Mouse (Mus musculus) testis, postnatal 14 days (tissue): ENCODE data around the gene Apol8.

Experiments used
- DNase-seq: peaks from one replicate; pipeline ENCODE4 v3.0.0; 2021; ENCODE audit warnings: low spot score

Apol8 gene

DNA sequence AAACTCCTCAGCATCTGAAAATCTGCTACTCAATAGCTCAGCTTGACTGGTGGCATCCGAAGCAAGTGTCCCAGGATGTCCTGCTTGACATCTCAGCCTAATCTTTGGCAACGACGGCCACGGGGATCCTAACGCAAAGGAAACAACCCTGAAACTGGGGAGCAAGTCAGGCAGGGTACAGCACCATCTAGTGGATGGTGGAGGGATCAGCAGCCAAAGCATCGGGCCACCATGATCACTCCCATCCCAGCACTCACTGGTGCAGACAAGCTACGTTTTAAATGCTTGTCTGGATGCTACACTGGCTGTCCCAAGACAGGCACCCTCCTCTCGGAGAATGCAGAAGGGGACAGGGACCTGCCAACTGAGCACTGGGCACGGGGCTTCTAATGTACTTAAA is at the start of gene Apol8:
Apol8 (minus strand) TSS at position 156 of the 400 bp plus-strand sequence.
- DNase-seq, result no peak

DNA sequence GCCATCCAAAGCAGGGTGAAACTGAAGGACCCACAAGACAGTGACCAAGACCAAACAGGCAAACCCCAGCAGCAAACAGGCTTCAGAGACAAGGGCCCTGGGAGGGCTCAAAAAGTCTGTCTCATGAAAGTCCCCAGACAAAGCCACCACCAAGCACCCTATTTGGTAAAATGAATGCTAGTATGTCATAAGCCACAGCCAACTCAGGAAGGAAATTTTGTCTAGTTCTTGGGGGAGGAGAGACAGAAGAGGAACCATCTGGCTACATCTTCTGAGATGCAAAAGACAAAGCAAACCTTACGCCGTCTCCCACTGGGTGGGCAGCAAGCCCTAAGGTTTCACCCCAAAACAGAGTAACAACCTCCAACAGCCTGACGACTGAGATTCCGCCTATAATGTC is 48.9 kb upstream of the Apol8 start:
- DNase-seq, result no peak

DNA sequence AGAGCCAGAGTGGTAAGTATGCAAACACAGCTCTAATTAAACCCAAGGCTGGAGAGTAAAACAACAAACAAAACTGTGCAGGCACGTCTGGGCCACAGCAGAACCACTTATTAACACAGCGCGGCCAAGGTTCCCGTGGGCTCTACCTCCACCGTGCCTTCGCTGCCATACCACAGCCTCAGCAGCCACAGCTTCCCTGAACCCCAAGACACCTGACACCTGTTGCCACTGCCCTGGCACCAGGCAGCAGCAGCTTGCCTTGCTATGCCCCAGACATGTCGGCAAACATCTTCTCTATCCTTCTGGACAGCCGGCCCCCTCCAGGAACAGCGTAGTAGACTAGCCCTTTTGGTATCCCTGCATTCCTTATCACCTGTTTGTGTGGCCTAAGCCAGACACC is 48.1 kb upstream of the Apol8 start:
- DNase-seq, result no peak

DNA sequence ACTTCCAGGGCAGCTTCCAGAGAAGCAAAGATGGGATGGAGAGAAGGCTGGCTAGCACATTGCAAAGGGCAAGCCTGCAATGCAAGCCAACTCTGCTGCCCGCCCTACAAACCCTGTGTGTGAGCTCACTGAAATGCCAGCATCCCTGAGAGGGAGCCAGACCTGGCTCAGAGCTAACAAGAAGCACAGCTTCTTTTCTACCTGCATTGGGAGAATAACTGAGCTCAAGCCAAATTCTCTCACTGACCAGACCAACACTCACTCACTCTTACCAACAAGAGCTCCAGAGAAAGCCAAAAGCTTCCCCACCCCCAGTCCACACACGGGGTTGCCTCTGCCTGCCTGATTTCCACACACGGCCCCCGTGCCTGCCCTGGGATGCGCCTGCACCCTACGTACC is 47.7 kb upstream of the Apol8 start:
- no peak for DNase-seq

DNA sequence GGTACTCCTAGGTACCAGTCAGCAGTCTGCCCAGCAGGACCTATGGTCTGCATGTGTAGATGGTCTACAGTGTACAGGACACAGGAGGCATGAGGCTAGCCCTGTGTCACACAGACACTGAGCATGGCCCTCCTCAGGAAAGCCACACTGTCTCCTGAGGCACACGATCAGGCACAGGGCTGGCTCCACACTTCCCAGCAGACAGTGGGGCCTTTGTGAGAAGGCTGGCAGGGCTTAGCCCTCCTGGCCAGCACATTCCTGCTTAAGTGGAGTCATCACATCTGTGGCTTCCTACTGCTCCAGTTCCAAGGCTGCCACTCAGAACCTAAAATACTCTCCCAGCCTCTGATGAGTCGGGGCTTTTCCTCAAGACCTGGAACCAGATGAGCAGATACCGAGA is 46.9 kb upstream of the Apol8 start:
- no peak for DNase-seq

DNA sequence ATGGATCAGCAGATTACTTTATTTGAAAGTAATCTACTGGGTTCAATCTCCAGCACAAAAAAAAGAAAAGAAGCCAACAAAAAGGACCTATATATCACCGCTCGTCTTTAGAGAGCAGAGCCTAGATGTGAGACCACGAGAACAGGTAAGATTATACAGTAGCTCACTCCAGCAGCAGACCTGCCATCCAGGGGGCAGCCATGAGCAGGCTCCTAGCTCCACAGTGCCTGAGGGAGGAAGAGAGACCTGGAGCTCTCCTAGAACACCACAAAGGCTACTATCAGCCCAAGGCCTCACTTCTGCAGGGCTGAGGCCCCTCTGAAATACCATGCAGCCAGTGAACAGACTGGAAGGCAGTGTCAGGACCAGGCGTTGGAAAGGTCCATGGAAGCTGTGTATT is 46.2 kb upstream of the Apol8 start:
- DNase-seq, result no peak

DNA sequence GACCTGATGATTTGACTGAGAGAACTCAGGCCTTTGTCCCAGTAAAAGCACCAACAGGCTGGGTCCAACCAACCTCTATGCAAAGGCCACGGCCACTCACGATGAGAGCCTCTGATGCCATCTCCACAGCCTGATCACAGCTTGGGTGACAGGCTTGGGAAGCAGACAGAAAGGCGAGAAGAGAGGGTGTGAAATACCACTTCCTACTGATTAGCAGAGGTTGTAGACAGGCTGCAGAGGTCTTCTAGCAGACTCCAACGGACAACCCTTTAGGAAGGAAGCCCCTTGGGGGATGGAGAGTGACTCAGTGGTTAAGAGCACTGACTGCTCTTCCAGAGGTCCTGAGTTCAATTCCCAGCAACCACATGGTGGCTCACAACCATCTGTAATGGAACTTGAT is 44.4 kb upstream of the Apol8 start:
- DNase-seq, result no peak

DNA sequence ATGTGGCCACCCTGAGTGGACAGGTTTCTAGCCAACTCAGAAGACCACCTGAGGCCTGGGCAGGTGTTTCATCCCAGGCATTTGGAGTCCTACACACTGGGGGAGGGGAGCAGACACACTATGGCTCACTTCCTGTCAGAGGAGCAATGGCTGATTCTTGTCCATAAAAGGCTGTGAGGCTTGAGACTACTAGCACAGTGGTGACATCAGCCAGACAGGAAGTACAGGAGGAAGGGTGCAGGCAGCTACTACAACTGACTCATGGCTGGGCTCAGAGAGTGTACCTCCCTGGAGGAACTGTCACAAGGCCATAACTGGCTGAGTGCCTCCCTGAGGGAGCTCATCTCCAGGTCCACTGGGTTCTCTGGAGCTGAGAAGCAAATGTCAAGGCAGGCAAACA is 43.7 kb upstream of the Apol8 start:
- DNase-seq, result peak; percentile 35

DNA sequence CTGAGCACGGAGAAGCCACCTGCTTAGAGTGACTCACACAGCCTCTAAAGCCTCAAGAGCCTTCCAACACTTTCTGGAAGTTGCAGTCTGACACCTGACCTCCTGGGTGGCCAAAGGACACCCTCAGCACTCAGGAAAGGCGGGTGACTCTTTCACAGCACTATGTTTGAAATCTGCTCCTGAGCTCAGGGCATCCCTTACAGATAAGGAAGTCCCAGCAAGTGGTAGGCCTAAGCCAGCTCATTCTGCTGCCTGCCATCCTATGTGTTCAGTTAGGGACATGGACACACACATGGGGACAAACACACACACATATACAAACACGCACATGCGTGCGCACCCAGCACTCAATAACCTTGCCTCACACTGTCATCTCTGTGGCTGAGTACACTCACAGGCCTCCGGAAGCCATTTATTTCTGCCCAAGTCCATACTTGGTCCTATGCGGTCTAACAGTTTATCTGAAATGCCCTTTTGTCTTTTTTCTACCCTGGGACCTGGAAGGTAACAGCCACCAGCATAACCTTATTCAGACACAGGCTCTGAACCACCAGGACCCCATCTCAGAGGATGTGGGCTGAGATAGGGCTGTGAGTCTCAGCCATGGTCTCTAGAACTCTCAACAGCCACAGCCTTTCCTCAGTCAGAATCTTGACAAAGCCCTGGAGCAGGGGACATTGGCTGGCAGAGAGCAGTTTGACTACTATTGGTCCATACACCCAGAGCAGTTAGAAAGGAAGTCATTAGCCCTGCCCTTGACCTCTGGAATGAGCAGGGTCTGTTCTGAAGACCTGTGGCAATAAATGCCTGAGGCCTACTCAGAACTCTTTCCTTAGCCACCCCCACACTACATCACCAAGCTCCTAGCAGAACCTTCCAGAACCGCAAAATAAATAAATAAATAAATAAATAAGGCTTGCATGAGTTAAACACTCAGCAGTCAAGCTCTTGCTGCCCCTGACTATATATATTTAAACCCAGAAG is 43.0 kb upstream of the Apol8 start:
- no peak for DNase-seq

DNA sequence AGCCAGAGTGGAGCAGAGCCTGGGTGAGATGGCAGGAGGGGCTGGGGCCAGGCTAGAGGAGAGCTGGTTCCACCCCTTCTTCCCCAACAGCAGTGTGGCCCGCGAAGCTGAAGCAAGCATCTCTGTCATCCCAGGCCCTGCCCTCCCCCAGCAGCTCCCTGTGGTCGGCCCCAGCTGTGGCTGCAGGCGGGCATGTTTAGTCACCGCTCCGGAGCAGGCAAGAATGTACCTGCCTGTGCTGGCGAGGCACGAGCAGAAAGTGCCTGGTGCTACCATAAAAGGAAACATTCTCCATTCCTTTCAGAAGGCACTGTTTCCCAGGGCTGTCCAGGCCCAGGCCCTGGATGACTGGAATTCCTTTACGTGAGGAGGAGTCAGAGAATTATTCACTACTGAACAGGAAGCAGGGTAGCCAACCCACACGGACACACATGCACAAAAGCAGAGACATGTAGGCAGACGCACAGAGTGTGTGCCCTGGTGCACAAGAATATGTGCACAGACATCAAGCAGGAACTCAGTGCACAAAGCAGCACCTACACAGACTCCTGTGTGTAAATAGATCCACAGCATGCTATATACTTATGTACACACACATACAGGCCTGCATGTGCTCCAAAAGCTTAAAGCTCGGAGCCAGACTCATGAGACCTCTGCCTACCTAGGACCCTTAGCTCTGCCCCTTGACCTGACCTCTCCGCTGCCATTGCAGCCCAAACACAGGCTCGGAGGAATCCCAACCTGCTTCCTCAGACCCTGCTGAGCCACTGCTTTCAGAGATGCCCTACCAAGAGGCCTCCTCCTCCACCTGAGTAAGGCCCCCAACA is 42.1 kb upstream of the Apol8 start:
- DNase-seq, result peak; percentile 30

DNA sequence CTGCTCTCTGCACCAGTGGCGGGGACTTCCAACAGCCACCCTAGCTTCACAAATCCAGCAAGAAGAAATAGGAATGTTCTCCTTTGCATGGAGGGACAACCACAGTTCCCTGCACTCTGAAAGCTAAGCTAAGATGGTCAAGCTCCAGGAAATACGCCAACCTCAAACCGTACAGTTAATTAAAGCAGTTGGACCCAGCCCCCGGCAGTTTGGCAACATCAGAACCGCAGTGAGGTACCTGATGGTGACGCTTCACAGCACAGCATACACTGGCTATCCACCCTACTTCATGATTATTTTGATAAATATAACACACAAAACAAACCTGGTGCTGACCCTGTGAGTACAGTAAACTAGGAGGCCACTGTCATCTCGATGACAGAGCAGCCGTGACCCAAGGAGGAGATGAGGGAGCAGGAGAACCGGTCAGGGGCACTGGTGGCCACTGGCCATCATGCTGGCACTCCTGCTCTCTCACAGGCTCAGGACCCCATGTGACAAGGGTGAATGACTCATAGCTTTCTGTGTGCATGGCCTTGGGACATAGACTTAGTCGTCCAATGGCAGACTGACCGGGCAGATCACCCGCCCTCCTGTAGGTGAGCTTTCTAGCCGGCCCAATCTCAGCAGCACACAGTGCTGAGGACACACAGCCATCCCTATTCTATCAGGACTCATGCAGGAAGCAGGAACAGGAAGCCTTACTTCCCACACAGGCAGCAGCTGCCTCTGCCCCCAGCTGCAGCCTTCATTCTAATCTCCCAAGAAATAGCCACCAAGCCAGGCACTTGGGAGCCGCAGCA is 41.0 kb upstream of the Apol8 start:
- no peak for DNase-seq

DNA sequence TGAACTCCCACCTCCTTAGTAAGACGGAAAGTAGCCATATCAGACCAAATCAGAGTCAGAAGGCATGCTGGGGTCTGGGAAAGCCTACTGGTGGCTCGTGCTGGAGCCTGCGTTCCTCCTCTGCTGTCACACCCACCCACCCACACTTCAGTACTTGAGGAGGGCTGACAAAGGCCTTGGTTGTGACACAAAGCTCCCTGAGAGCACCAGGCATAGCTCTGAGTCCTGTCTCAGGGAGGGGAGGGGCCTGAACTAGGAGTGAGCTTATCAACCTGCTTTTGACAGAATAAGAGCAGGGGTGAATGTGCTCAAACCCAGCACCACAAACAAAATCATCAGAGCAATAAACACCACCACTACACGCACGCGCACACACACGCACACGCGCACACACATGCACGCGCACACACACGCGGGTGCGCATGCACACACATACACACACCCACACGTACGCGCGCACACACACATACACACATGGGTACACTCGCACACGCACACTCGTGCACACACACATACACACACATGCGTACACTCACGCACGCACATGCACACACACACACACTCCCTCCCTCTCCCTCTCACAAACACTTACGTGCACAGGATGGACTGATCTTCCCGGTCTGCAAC is 39.7 kb upstream of the Apol8 start:
- no peak for DNase-seq

DNA sequence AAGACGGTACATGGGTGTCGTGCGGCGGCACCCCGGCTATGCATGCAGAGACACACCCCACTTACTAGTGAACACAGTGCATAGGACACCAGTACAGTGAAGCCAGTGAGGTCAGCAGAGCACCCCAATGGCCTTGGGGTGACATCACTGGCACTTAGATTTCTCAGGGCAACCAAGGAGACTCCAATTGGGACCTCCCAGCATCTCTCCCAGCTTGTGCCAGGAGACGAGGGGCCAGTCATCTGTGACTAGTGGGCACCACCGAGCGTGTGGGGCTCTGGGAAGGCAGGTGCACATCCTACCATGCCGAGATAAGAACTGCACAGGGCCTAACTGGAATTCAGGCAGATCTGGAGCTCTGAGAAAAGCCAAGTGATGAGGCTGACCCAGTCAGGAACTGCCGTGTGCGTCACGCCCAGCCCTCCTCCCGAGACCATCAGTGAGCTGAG is 38.1 kb upstream of the Apol8 start:
- no peak for DNase-seq

DNA sequence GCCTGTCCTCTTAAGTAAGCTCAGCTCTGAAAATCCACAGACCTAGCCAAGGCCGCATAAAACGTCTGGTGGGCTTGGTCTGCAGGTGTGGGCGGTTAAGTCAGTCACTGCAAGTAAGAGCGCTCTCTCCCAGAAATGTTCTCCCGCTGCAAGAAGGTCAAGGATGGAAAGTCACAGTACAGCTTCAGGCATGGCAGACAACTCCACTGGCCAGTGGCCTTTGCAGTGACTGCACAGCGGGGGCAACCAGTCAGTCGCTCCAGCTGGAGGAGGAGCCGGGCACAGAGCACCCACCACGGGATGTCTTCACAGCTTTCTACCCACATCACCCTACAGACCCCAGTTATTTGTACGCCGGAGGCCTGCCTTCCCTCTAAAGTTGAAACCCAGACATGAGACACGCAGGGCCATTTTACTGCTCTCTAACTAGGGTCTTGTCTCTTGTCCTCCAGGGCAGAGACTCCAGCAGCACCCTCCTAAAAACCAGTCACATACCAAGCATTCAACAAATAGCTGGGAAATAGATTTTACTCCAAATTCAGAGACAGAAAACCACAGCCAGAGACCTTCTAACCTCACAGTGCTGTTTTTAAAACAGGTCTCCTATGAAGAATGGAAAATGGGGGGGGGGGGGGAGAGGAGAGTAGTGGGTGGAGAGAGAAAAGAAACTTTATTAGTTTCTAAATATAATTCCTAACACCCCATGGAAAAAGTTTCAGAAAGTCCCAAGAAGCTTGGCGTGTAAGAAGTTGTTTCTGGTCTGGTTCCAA is 37.5 kb upstream of the Apol8 start:
- DNase-seq, result no peak

DNA sequence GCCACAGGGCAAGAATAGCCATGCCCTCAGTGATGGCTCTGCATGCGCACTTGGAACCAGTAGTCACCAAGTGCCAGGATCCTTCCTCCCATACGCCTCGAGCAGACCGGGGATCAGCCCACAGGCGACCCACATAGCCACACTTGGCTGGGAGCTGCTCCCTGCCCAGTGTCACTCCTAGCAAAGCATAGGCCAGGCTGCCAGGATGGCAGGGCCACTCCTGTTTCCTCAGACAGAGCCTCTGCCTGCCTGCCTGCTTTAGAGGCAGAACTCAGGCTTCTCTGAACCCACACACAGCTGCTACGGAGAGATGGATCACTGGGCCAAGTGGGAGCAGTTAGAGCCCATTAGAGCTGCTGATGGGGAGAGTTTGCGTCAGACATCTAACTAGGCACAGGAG is 36.8 kb upstream of the Apol8 start:
- no peak for DNase-seq

DNA sequence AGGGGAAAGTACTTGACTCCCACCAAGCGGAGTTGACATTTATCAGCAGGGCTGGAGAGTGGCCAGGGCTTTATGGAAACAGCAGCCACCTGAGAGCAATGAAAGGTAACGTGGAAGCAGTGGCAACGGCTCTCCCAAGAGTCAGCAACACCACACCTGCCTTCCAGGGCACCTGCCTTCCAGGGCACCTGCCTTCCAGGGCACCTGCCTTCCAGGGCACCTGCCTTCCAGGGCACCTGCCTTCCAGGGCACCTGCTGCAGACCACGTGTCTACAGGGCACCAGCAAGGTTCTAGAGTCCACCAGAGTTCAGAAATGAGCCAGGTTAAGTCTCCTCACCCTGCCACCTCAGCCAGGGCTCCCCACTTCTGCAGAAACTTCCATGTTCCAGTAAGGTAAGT is 36.3 kb upstream of the Apol8 start:
- no peak for DNase-seq

DNA sequence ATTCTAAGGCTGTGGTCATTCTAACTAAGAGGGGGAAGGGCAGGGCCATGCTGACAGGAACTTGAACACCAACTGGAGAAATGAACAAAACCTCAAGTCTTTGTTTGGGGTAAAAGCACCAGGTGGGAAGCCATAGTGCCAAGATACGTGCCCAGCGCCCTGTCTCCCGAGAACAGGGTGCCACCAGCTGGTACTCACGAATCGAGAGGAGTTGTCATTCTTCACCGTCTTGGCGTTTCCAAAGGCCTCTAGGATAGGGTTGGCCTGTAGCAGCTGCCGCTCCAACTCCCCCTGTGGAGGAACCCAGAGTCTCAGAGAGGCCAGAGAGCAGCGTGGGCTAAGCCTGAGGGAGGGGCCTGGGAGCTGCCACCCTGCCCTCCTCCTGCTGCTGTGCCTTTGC is 35.3 kb upstream of the Apol8 start:
- DNase-seq, result no peak

DNA sequence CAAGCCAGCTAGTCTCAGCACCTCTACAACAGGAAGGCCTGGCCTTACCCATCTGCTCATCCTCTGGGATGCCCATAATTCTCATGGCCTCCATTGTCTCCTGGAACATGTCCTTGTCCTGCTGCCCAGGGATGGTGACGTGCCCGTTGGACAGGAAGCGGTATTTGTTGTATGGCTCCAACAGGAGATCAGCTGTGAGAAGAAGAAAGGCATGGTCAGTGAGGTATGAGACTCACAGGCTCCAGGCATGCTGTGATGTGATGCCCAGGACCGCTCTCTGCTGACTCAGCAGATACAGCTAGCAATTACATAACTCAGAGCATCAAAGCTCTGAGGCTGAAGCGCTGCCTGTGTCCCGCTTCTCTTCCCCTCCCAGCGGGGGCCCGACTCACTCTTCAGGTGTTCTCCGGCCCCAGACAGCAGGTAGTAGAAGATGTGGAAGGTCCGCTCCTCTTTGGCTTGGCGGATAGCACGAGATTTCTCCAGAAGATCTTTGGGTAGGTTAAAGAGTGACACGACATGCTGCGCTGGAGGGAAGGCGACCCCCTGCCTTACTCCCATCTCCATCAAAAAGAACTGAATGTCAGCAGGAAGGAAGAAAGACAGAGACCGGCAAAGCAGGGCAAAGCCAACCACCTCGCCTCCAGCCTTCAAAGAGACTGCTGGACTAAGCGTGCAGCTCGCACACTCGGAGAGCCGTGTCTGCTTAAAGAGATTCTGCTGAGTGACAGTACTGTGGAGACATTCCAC is 34.0 kb upstream of the Apol8 start:
- DNase-seq, result no peak

DNA sequence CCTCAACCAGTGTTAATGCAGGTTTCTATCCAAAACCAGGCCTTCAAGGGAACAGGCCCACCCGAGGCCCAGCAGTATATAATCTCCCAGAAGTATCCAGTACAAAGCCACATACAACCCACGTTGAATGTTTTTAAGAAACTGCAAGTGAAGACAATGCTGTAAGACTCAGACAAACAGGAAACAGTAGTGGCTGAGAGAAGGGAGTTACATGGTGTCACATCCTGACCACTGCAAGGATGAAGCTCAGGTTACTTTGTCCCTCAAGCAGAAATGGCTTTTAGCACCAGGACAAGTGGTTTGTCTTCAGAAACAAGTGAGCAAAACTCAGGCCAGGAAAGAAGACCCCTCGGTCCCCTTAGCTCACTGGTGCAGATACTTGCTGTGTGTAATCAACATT is 32.4 kb upstream of the Apol8 start:
- no peak for DNase-seq

DNA sequence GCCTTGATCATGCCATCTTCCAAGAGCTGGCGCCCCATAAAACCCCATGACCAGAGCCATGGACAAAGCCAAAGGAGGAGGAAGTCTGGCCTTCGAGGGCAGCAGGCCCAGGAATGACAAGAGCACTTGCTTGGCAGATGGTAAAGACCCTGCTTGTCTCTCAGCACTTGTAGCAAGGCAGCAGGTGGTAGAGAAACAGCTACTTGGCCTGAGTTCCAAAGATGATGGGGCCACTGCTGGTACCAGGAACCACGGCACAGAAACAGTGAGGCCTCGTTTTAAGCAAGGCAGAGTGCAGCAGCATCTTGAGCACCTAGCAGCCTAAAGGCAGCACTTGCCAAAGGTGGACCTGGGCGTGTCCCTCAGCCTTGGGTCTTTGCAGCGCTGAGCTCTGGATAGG is 31.6 kb upstream of the Apol8 start:
- no peak for DNase-seq
